Mouse (Mus musculus): ENCODE data around the gene Emc9. TPM values are rescaled to one million over a fixed set of nuclear protein-coding genes. Genes with fewer than 3 reads are reported as not detected.

Emc9 gene
- polyA plus RNA-seq, 2 experiments = 6.9 to 7.0 TPM

- no peaks in the 10 kb centered on the region for H3K4me1 ChIP-seq (ENCODE audit: control insufficient read depth, insufficient read depth, low read length)
- H3K27ac ChIP-seq (replicated peaks; ENCODE audit: low read depth, low read length) = no peak overlapping the region
- H3K4me3 ChIP-seq (replicated peaks; ENCODE audit: low read length) = no peak overlapping the region
- H3K27me3 ChIP-seq (ENCODE audit: control insufficient read depth, insufficient read depth, low read length) = no peaks in the 10 kb centered on the region
- WGBS = 74% methylated on average over 3 of the region's 3 CpGs
- no peak for DNase-seq (ENCODE audit: low spot score)
- TF ChIP-seq POLR2A (IDR thresholded peaks at IDR 0.05; ENCODE audit: borderline replicate concordance, extremely low read depth, insufficient read depth, insufficient read length) = no peak
- no peaks in the 10 kb centered on the region for H3K9me3 ChIP-seq (ENCODE audit: control insufficient read depth, low read length)
- H3K4me2 ChIP-seq (replicated peaks; ENCODE audit: low read depth, low read length, severe bottlenecking) = no peak overlapping the region
- no peak for ATAC-seq (ENCODE audit: low FRiP score, low read depth)
- no peaks in the 10 kb centered on the region for H3K36me3 ChIP-seq (ENCODE audit: control insufficient read depth, insufficient read depth, low read length)
- no peak overlapping the region for H3K9ac ChIP-seq (ENCODE audit: low read depth, low read length, severe bottlenecking)
Observed at GRCm38 (mm10) chr14:55555788-55556187, 29.3 kb downstream of the Emc9 start.

- H3K4me2 ChIP-seq (replicated peaks; ENCODE audit: low read depth, low read length, severe bottlenecking) = no peak overlapping the region
- ATAC-seq (ENCODE audit: low FRiP score, low read depth) = no peak
- no peaks in the 10 kb centered on the region for H3K27me3 ChIP-seq (ENCODE audit: control insufficient read depth, insufficient read depth, low read length)
- H3K9ac ChIP-seq (ENCODE audit: low read depth, low read length, severe bottlenecking) = no peak overlapping the region
- no peak for TF ChIP-seq POLR2A (IDR thresholded peaks at IDR 0.05; ENCODE audit: borderline replicate concordance, extremely low read depth, insufficient read depth, insufficient read length)
- H3K4me1 ChIP-seq (ENCODE audit: control insufficient read depth, insufficient read depth, low read length) = no peaks in the 10 kb centered on the region
- H3K4me3 ChIP-seq (replicated peaks; ENCODE audit: low read length) = no peak overlapping the region
- peaks cover 8% of the 10 kb centered on the region for H3K36me3 ChIP-seq (ENCODE audit: control insufficient read depth, insufficient read depth, low read length)
- no peaks in the 10 kb centered on the region for H3K9me3 ChIP-seq (ENCODE audit: control insufficient read depth, low read length)
- DNase-seq (ENCODE audit: low spot score) = no peak
- no peak overlapping the region for H3K27ac ChIP-seq (replicated peaks; ENCODE audit: low read depth, low read length)
Observed at GRCm38 (mm10) chr14:55554635-55555034, 30.5 kb downstream of the Emc9 start.

GRCm38 (mm10) chr14:55551794-55552193 is 33.3 kb downstream of the Emc9 start:
- 91% methylated on average over 8 of the region's 8 CpGs for whole genome bisulfite sequencing
- no peak for ATAC-seq (ENCODE audit: low FRiP score, low read depth)

GRCm38 (mm10) chr14:55551347-55551746 is 33.8 kb downstream of the Emc9 start:
- ATAC-seq (ENCODE audit: low FRiP score, low read depth) = no peak
- TF ChIP-seq POLR2A (IDR thresholded peaks at IDR 0.05; ENCODE audit: borderline replicate concordance, extremely low read depth, insufficient read depth, insufficient read length) = no peak
- no peaks in the 10 kb centered on the region for H3K9me3 ChIP-seq (ENCODE audit: control insufficient read depth, low read length)
- H3K4me1 ChIP-seq (ENCODE audit: control insufficient read depth, insufficient read depth, low read length) = no peaks in the 10 kb centered on the region
- 70% methylated on average over 5 of the region's 5 CpGs for WGBS
- no peaks in the 10 kb centered on the region for H3K27me3 ChIP-seq (ENCODE audit: control insufficient read depth, insufficient read depth, low read length)
- H3K4me2 ChIP-seq (replicated peaks; ENCODE audit: low read depth, low read length, severe bottlenecking) = no peak overlapping the region
- H3K4me3 ChIP-seq (replicated peaks; ENCODE audit: low read length) = no peak overlapping the region
- no peak overlapping the region for H3K9ac ChIP-seq (ENCODE audit: low read depth, low read length, severe bottlenecking)
- peaks cover 36% of the 10 kb centered on the region for H3K36me3 ChIP-seq (ENCODE audit: control insufficient read depth, insufficient read depth, low read length)
- no peak overlapping the region for H3K27ac ChIP-seq (replicated peaks; ENCODE audit: low read depth, low read length)
- DNase-seq (ENCODE audit: low spot score) = no peak

More at GRCm38 (mm10) chr14:55551794-55552193, 33.3 kb downstream of the Emc9 start:
- no peak overlapping the region for H3K4me2 ChIP-seq (replicated peaks; ENCODE audit: low read depth, low read length, severe bottlenecking)
- H3K36me3 ChIP-seq (ENCODE audit: control insufficient read depth, insufficient read depth, low read length) = peaks cover 34% of the 10 kb centered on the region
- H3K27me3 ChIP-seq (ENCODE audit: control insufficient read depth, insufficient read depth, low read length) = no peaks in the 10 kb centered on the region
- H3K4me1 ChIP-seq (ENCODE audit: control insufficient read depth, insufficient read depth, low read length) = no peaks in the 10 kb centered on the region
- no peak overlapping the region for H3K9ac ChIP-seq (ENCODE audit: low read depth, low read length, severe bottlenecking)
- H3K27ac ChIP-seq (replicated peaks; ENCODE audit: low read depth, low read length) = no peak overlapping the region
- no peak for TF ChIP-seq POLR2A (IDR thresholded peaks at IDR 0.05; ENCODE audit: borderline replicate concordance, extremely low read depth, insufficient read depth, insufficient read length)
- DNase-seq (ENCODE audit: low spot score) = no peak
- H3K9me3 ChIP-seq (ENCODE audit: control insufficient read depth, low read length) = no peaks in the 10 kb centered on the region
- no peak overlapping the region for H3K4me3 ChIP-seq (replicated peaks; ENCODE audit: low read length)

- ATAC-seq (ENCODE audit: low FRiP score, low read depth) = no peak
- no peak for DNase-seq (ENCODE audit: low spot score)
- no peaks in the 10 kb centered on the region for H3K4me1 ChIP-seq (ENCODE audit: control insufficient read depth, insufficient read depth, low read length)
- H3K4me3 ChIP-seq (replicated peaks; ENCODE audit: low read length) = no peak overlapping the region
- no peak overlapping the region for H3K4me2 ChIP-seq (replicated peaks; ENCODE audit: low read depth, low read length, severe bottlenecking)
- H3K9ac ChIP-seq (ENCODE audit: low read depth, low read length, severe bottlenecking) = no peak overlapping the region
- H3K27me3 ChIP-seq (ENCODE audit: control insufficient read depth, insufficient read depth, low read length) = no peaks in the 10 kb centered on the region
- 86% methylated on average over 6 of the region's 6 CpGs for WGBS
- no peaks in the 10 kb centered on the region for H3K9me3 ChIP-seq (ENCODE audit: control insufficient read depth, low read length)
- no peak for TF ChIP-seq POLR2A (IDR thresholded peaks at IDR 0.05; ENCODE audit: borderline replicate concordance, extremely low read depth, insufficient read depth, insufficient read length)
- H3K27ac ChIP-seq (replicated peaks; ENCODE audit: low read depth, low read length) = no peak overlapping the region
- H3K36me3 ChIP-seq (ENCODE audit: control insufficient read depth, insufficient read depth, low read length) = peaks cover 46% of the 10 kb centered on the region
Observed at GRCm38 (mm10) chr14:55550191-55550590, 34.9 kb downstream of the Emc9 start.

- H3K27ac ChIP-seq (replicated peaks; ENCODE audit: low read depth, low read length) = no peak overlapping the region
- no peak overlapping the region for H3K4me3 ChIP-seq (replicated peaks; ENCODE audit: low read length)
- 77% methylated on average over 9 of the region's 9 CpGs for WGBS
- no peaks in the 10 kb centered on the region for H3K9me3 ChIP-seq (ENCODE audit: control insufficient read depth, low read length)
- no peak for DNase-seq (ENCODE audit: low spot score)
- ATAC-seq (ENCODE audit: low FRiP score, low read depth) = no peak
- no peak for TF ChIP-seq POLR2A (IDR thresholded peaks at IDR 0.05; ENCODE audit: borderline replicate concordance, extremely low read depth, insufficient read depth, insufficient read length)
- H3K4me1 ChIP-seq (ENCODE audit: control insufficient read depth, insufficient read depth, low read length) = peaks cover 7% of the 10 kb centered on the region
- no peaks in the 10 kb centered on the region for H3K27me3 ChIP-seq (ENCODE audit: control insufficient read depth, insufficient read depth, low read length)
- H3K4me2 ChIP-seq (replicated peaks; ENCODE audit: low read depth, low read length, severe bottlenecking) = no peak overlapping the region
- H3K36me3 ChIP-seq (ENCODE audit: control insufficient read depth, insufficient read depth, low read length) = peaks cover 60% of the 10 kb centered on the region
- 0 out of 2 replicates have a peak overlapping the region, but pooled peaks have one; percentile 7 for H3K9ac ChIP-seq (ENCODE audit: low read depth, low read length, severe bottlenecking)
Observed at GRCm38 (mm10) chr14:55544334-55544733, 40.8 kb downstream of the Emc9 start.

Measured in limb, embryonic 14.5 days (tissue).